Mouse (Mus musculus): Measurements from ENCODE around the gene Leng8. TPM values are rescaled to one million over a fixed set of nuclear protein-coding genes. Genes with fewer than 3 reads are reported as not detected.

Leng8 gene
- polyA plus RNA-seq, 1 experiment from 2014 or later: 57.4 TPM

- 97% methylated on average over 13 of the region's 13 CpGs for WGBS
- no peak overlapping the region for H3K9ac ChIP-seq (ENCODE audit: low read depth, low read length)
- ATAC-seq: no peak
- H3K4me1 ChIP-seq (ENCODE audit: control insufficient read depth, insufficient read depth, low read depth, low read length): peaks cover 12% of the 10 kb centered on the region
- H3K4me2 ChIP-seq (ENCODE audit: low read length): no peak overlapping the region
- no peaks in the 10 kb centered on the region for H3K27me3 ChIP-seq (replicated peaks; ENCODE audit: control insufficient read depth, insufficient read depth, low read length)
- peaks cover 84% of the 10 kb centered on the region for H3K36me3 ChIP-seq (ENCODE audit: control insufficient read depth, insufficient read depth, low read length)
- no peaks in the 10 kb centered on the region for H3K9me3 ChIP-seq (ENCODE audit: control insufficient read depth, low read length)
- no peak overlapping the region for H3K27ac ChIP-seq (ENCODE audit: low read depth, low read length)
- no peak overlapping the region for H3K4me3 ChIP-seq (ENCODE audit: low read length)
These were observed 7.2 kb downstream of the Leng8 start for GRCm38 (mm10) chr7:4144046-4144445.

DNA sequence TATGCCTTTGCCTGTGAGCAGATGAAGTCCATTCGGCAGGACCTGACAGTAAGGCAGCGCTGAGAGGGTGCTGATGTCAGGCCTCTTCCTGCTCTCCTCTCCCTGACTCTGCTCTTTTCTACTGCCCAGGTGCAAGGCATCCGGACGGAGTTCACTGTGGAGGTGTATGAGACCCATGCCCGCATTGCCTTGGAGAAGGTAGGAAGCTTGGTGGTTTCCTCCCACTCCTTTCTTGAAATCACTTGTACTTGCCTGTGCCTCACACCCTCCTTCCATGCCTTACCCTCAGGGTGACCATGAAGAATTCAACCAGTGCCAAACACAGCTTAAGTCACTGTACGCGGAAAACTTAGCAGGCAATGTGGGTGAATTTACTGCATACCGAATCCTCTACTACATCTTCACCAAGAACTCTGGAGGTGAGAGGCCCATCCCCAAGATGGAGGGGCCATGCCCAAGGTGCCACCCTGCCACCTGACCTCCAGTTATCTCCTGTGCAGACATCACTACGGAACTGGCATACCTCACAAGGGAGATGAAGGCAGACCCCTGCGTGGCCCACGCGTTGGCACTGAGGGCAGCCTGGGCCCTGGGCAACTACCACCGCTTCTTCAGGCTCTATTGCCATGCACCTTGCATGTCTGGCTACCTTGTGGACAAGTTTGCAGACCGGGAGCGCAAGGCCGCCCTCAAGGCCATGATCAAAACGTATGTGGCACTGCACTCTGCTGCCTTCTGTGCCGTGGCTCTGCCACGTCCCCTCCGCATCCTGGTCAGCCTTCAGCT is 8.1 kb downstream of the Leng8 start:
- peaks cover 77% of the 10 kb centered on the region for H3K36me3 ChIP-seq (ENCODE audit: control insufficient read depth, insufficient read depth, low read length)
- no peaks in the 10 kb centered on the region for H3K9me3 ChIP-seq (ENCODE audit: control insufficient read depth, low read length)
- ATAC-seq: no peak
- H3K27ac ChIP-seq (ENCODE audit: low read depth, low read length): no peak overlapping the region
- H3K4me3 ChIP-seq (ENCODE audit: low read length): no peak overlapping the region
- H3K4me1 ChIP-seq (ENCODE audit: control insufficient read depth, insufficient read depth, low read depth, low read length): peaks cover 14% of the 10 kb centered on the region
- no peak overlapping the region for H3K9ac ChIP-seq (ENCODE audit: low read depth, low read length)
- H3K4me2 ChIP-seq (ENCODE audit: low read length): no peak overlapping the region
- WGBS: 95% methylated on average over 20 of the region's 20 CpGs
- no peaks in the 10 kb centered on the region for H3K27me3 ChIP-seq (replicated peaks; ENCODE audit: control insufficient read depth, insufficient read depth, low read length)

- H3K9me3 ChIP-seq (ENCODE audit: control insufficient read depth, low read length): no peaks in the 10 kb centered on the region
- 67% methylated on average over 6 of the region's 6 CpGs for WGBS
- no peak overlapping the region for H3K4me2 ChIP-seq (ENCODE audit: low read length)
- no peak overlapping the region for H3K4me3 ChIP-seq (ENCODE audit: low read length)
- H3K27me3 ChIP-seq (replicated peaks; ENCODE audit: control insufficient read depth, insufficient read depth, low read length): no peaks in the 10 kb centered on the region
- peaks cover 70% of the 10 kb centered on the region for H3K36me3 ChIP-seq (ENCODE audit: control insufficient read depth, insufficient read depth, low read length)
- H3K4me1 ChIP-seq (ENCODE audit: control insufficient read depth, insufficient read depth, low read depth, low read length): peaks cover 21% of the 10 kb centered on the region
- no peak overlapping the region for H3K27ac ChIP-seq (ENCODE audit: low read depth, low read length)
- ATAC-seq: no peak
- H3K9ac ChIP-seq (ENCODE audit: low read depth, low read length): no peak overlapping the region
These were observed 8.8 kb downstream of the Leng8 start for GRCm38 (mm10) chr7:4145552-4146190.

DNA sequence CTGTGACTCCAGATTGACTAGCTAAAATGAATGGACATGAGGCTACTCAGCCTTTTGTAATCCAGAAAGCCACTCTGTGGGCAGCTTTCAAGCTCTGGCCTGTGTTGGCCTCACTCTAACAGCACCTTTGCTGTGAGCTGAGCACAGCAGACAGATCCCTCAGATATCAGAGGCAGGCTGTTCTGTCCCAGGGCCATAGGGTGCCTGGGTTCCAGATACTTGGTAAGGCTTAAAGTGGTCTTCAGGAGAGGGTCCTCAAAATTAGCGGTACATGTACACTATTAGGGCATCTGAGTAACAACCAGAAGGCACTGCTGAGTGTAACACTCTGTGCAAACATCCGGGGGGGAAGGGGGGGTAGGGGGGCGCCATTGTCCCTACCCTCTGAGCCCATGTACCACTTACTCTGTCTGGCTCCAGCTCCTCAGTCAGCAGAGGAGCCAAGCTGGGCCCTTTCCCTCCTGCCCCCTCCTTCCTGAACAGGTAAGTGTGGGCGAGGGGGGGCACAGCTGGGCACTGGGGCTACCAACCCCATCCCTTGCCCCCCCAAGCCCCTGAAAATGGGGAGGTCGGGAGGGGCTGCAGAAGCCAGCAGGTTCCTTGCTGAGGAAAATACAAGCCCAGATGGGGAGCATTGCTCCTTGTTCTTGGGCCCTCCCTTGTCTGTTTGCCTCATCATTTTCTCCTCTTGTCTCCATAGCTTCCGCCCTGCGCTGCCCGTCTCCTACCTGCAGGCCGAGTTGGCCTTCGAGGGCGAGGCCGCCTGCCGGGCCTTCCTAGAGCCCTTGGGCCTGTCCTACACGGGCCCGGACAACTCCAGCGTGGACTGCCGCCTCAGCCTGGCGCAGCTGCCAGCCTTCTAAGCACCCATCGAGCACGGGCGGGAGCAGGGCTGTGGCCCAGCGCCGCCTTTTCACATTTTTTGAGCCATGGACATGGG is 9.7 kb downstream of the Leng8 start:
- WGBS: 94% methylated on average over 22 of the region's 23 CpGs
- no peak for ATAC-seq
- peaks cover 3% of the 10 kb centered on the region; the same call in 1 of the 2 replicates for H3K27me3 ChIP-seq (replicated peaks; ENCODE audit: control insufficient read depth, insufficient read depth, low read length)
- H3K4me3 ChIP-seq (ENCODE audit: low read length): no peak overlapping the region
- peaks cover 63% of the 10 kb centered on the region for H3K36me3 ChIP-seq (ENCODE audit: control insufficient read depth, insufficient read depth, low read length)
- no peak overlapping the region for H3K4me2 ChIP-seq (ENCODE audit: low read length)
- no peak overlapping the region for H3K27ac ChIP-seq (ENCODE audit: low read depth, low read length)
- H3K9ac ChIP-seq (ENCODE audit: low read depth, low read length): no peak overlapping the region
- no peaks in the 10 kb centered on the region for H3K9me3 ChIP-seq (ENCODE audit: control insufficient read depth, low read length)
- peaks cover 24% of the 10 kb centered on the region for H3K4me1 ChIP-seq (ENCODE audit: control insufficient read depth, insufficient read depth, low read depth, low read length)

DNA sequence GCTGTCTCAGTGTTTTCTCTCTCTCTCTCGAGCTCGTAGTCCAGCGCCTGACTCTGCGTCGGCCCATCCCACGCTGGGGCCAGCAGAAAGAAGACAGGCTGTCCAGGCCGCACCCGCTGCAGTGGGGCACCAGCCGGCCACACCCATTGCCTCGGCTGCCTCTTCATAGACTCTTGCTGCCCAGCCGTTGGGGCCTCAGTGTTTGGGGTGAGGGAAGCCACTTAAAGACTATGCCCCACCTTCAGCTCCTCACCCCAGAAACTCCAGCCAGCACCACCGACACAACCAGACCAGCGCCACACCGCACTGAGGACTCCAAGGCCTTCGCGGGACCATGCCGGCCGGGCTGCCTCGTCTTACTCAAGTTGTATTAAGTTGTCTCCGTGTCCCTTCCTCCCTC is 10.5 kb downstream of the Leng8 start:
- peaks cover 5% of the 10 kb centered on the region for H3K27me3 ChIP-seq (replicated peaks; ENCODE audit: control insufficient read depth, insufficient read depth, low read length)
- H3K4me2 ChIP-seq (ENCODE audit: low read length): no peak overlapping the region
- no peaks in the 10 kb centered on the region for H3K9me3 ChIP-seq (ENCODE audit: control insufficient read depth, low read length)
- no peak overlapping the region for H3K4me3 ChIP-seq (ENCODE audit: low read length)
- WGBS: 88% methylated on average over 20 of the region's 20 CpGs
- H3K27ac ChIP-seq (ENCODE audit: low read depth, low read length): no peak overlapping the region
- H3K9ac ChIP-seq (ENCODE audit: low read depth, low read length): no peak overlapping the region
- ATAC-seq: no peak
- peaks cover 54% of the 10 kb centered on the region for H3K36me3 ChIP-seq (ENCODE audit: control insufficient read depth, insufficient read depth, low read length)
- H3K4me1 ChIP-seq (ENCODE audit: control insufficient read depth, insufficient read depth, low read depth, low read length): peaks cover 25% of the 10 kb centered on the region

GRCm38 (mm10) chr7:4147836-4148235 is 11.0 kb downstream of the Leng8 start:
- H3K4me3 ChIP-seq (ENCODE audit: low read length): no peak overlapping the region; the same call in 1 of the 2 replicates
- H3K27me3 ChIP-seq (replicated peaks; ENCODE audit: control insufficient read depth, insufficient read depth, low read length): peaks cover 5% of the 10 kb centered on the region
- H3K4me2 ChIP-seq (ENCODE audit: low read length): no peak overlapping the region
- no peak for ATAC-seq
- H3K9ac ChIP-seq (ENCODE audit: low read depth, low read length): peak overlapping the region; percentile 93; the same call in 1 of the 2 replicates
- H3K36me3 ChIP-seq (ENCODE audit: control insufficient read depth, insufficient read depth, low read length): peaks cover 49% of the 10 kb centered on the region
- H3K4me1 ChIP-seq (ENCODE audit: control insufficient read depth, insufficient read depth, low read depth, low read length): peaks cover 25% of the 10 kb centered on the region
- WGBS: 87% methylated on average over 4 of the region's 4 CpGs
- no peak overlapping the region for H3K27ac ChIP-seq (ENCODE audit: low read depth, low read length)
- H3K9me3 ChIP-seq (ENCODE audit: control insufficient read depth, low read length): no peaks in the 10 kb centered on the region

GRCm38 (mm10) chr7:4148341-4149208 is 11.7 kb downstream of the Leng8 start:
- Histone ChIP-seq H3K27ac (ENCODE audit: low read depth, low read length) (peak overlapping the region; percentile 94), H3K4me1 (ENCODE audit: control insufficient read depth, insufficient read depth, low read depth, low read length) (peaks cover 25% of the 10 kb centered on the region), H3K36me3 (ENCODE audit: control insufficient read depth, insufficient read depth, low read length) (peaks cover 42% of the 10 kb centered on the region), H3K27me3 (replicated peaks; ENCODE audit: control insufficient read depth, insufficient read depth, low read length) (peaks cover 5% of the 10 kb centered on the region), H3K9ac (ENCODE audit: low read depth, low read length) (peak overlapping the region; percentile 93), H3K4me3 (ENCODE audit: low read length) (peak overlapping the region; percentile 81), H3K9me3 (ENCODE audit: control insufficient read depth, low read length) (no peaks in the 10 kb centered on the region), H3K4me2 (ENCODE audit: low read length) (peak overlapping the region; percentile 96)
- ATAC-seq: peak; percentile 35
- whole genome bisulfite sequencing: 30% methylated on average over 18 of the region's 18 CpGs

- ATAC-seq: peak; percentile 80
- H3K4me1 ChIP-seq (ENCODE audit: control insufficient read depth, insufficient read depth, low read depth, low read length): peaks cover 25% of the 10 kb centered on the region
- under 1% methylated on average over 62 of the region's 64 CpGs for whole genome bisulfite sequencing
These were observed 12.6 kb downstream of the Leng8 start for GRCm38 (mm10) chr7:4149209-4150054.

More at GRCm38 (mm10) chr7:4149209-4150054, 12.6 kb downstream of the Leng8 start:
- H3K9me3 ChIP-seq (ENCODE audit: control insufficient read depth, low read length): no peaks in the 10 kb centered on the region
- H3K4me3 ChIP-seq (ENCODE audit: low read length): peak overlapping the region; percentile 81
- H3K36me3 ChIP-seq (ENCODE audit: control insufficient read depth, insufficient read depth, low read length): peaks cover 33% of the 10 kb centered on the region
- H3K4me2 ChIP-seq (ENCODE audit: low read length): peak overlapping the region; percentile 96
- H3K27me3 ChIP-seq (replicated peaks; ENCODE audit: control insufficient read depth, insufficient read depth, low read length): peaks cover 5% of the 10 kb centered on the region
- H3K27ac ChIP-seq (ENCODE audit: low read depth, low read length): peak overlapping the region; percentile 94
- H3K9ac ChIP-seq (ENCODE audit: low read depth, low read length): peak overlapping the region; percentile 93

Data from hindbrain, embryonic 16.5 days (tissue).